Mouse (Mus musculus): Measurements from ENCODE around the gene Rfx5. TPM values are rescaled to one million over a fixed set of nuclear protein-coding genes. Genes with fewer than 3 reads are reported as not detected.

Rfx5 gene
- polyA plus RNA-seq, 1 experiment, result 0.45 TPM

DNA sequence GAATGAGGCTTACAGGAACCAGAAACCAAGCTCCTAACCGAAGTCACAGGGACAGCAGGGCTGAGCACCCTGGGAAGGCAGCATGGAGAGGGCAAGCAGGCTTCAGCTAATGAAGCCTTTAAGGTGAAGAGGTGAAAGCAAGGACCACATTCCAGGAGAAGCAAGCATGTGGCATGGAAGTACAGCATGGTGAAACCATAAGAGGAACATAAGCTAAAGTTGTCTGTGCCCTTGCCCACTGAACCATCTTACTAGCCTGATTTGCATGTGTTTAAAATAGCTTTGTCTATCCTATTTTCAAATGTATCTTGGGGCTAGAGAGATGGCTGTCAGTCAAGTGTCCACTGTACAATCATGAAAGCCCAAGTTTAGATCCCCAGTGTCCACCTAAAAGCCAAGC is 12.0 kb downstream of the Rfx5 start:
- Histone ChIP-seq H3K36me3 (replicated peaks; ENCODE audit: low read length) (no peaks in the 10 kb centered on the region), H3K27me3 (replicated peaks) (peaks cover 3% of the 10 kb centered on the region), H3K9me3 (no peaks in the 10 kb centered on the region), H3K4me3 (replicated peaks) (no peak overlapping the region), H3K4me1 (peaks cover 7% of the 10 kb centered on the region; the same call in 1 of the 2 replicates)
- no peak for TF ChIP-seq FLI1 (IDR thresholded peaks at IDR 0.05; ENCODE audit: low read length)
- no peak for TF ChIP-seq GATA1 (IDR thresholded peaks at IDR 0.05; ENCODE audit: borderline replicate concordance, low read length)

DNA sequence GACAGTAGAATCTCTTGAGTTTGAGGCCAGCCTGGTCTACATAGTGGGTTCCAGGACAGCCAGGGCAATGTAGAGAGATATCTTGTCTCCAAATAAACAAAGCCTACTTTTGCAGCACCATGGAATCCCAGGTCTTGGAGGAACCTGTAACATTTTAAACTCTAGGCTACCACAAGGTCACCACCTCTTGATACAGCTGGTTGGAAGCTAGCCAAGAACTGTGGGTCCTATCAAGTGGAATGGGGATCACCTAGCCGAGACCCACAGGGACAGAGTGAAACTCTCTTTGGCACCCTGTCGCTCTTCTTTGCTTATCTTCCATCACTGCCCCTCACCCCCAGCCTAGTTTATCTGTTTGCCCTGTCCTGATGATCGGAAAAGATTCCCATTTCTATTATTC is 18.7 kb downstream of the Rfx5 start:
- Histone ChIP-seq H3K4me3 (replicated peaks) (no peak overlapping the region), H3K4me1 (peaks cover 28% of the 10 kb centered on the region), H3K36me3 (replicated peaks; ENCODE audit: low read length) (peaks cover 7% of the 10 kb centered on the region), H3K9me3 (no peaks in the 10 kb centered on the region), H3K27me3 (replicated peaks) (no peaks in the 10 kb centered on the region)
- no peak for TF ChIP-seq GATA1 (IDR thresholded peaks at IDR 0.05; ENCODE audit: borderline replicate concordance, low read length)
- TF ChIP-seq FLI1 (IDR thresholded peaks at IDR 0.05; ENCODE audit: low read length), result no peak

DNA sequence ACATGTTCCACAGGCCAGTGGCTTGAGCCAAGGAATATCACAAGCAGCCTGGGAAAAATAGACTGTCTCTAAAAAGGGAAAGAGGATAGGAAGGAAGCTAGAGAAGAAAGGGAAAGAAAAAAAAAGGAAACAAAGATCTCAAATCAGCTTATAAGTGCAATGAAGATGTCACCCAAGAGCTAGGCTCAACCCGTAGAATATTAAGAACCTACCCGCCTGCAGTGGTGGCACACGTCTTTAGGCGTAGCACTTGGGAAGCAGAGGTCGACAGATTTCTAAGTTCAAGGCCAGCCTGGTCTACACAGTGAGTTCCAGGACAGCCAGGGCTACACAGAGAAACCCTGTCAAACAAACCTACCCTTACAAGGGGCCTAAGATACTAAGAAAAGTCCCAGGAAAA is 19.7 kb downstream of the Rfx5 start:
- Histone ChIP-seq H3K9me3 (no peaks in the 10 kb centered on the region), H3K36me3 (replicated peaks; ENCODE audit: low read length) (peaks cover 18% of the 10 kb centered on the region), H3K4me3 (replicated peaks) (peak overlapping the region; percentile 92), H3K27me3 (replicated peaks) (no peaks in the 10 kb centered on the region), H3K4me1 (peaks cover 33% of the 10 kb centered on the region)
- TF ChIP-seq GATA1 (IDR thresholded peaks at IDR 0.05; ENCODE audit: borderline replicate concordance, low read length), result no peak
- TF ChIP-seq FLI1 (IDR thresholded peaks at IDR 0.05; ENCODE audit: low read length), result no peak

DNA sequence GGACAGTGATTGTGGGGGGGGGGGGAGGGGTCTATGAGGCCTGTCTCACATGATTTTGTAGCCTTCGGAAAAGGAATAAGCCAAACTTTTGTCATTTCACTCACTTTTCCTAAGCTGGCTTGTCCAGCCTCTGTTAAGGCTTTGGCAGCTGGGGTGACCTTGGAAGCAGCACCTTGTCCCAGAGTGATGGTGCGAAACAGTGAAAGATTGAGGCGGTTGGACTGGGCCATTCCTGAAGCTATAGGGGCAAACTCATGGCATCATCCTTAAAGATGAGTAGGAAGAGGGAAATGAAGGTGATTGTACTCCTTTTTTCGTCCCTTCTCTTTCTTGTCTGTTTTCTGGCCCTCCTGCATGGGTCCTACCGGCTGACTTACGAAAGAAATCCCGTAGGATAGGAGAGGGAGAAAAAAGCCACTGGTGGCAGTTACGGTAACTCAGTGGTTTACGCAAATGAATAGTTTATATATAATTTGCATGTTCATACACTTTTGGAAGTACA is 20.2 kb downstream of the Rfx5 start:
- Histone ChIP-seq H3K4me3 (replicated peaks) (peak overlapping the region; percentile 92), H3K27me3 (replicated peaks) (no peaks in the 10 kb centered on the region), H3K9me3 (no peaks in the 10 kb centered on the region), H3K36me3 (replicated peaks; ENCODE audit: low read length) (peaks cover 21% of the 10 kb centered on the region), H3K4me1 (peaks cover 35% of the 10 kb centered on the region)
- no peak for TF ChIP-seq GATA1 (IDR thresholded peaks at IDR 0.05; ENCODE audit: borderline replicate concordance, low read length)
- no peak for TF ChIP-seq FLI1 (IDR thresholded peaks at IDR 0.05; ENCODE audit: low read length)

DNA sequence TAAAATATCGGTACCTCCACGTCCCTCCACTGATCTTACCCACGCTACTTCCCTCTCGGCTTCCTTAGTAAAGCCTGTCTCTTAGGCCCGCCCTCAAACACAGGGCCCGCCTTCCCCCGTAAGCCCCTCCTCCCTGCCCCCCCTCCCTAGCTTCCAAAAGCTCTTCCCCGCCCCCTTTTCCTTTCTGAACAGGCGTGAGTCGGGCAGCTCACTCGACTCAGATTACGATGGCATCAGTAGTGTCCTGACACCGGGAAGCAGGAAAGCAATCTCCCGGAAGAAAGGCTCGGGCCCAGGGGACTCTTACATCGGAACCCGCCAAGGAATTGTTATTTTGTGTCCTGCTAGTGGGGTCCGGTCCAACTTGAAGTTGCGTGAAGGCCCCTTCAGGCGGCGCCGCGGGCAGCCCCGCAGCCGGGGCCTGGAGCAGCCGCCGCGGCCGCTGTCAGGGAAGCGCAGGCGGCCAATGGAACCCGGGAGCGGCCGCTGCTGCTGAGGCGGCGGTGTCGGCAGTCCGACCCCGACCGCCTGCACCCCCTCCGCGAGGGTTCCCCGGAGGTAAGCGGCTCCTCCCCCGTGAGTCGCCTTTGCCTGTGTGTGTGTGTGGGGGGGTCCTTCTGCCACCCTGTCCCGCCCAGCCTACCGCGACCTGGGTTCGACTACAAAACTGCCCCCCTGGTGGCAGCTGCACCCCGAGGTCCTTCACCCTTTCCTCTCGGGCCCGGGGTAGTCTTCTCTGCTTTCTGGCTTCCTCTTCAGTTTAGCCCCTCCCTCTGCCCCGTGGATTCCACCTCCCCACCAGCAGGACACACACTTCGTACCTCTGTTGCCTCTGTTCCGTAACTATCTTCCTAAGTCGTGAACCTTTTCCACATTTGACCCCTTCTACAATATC is 20.9 kb downstream of the Rfx5 start, which contains the start of gene Pi4kb:
Gene Pi4kb (plus strand): TSS at position 204 of the 895 bp plus-strand sequence.
- Histone ChIP-seq H3K36me3 (replicated peaks; ENCODE audit: low read length) (peaks cover 25% of the 10 kb centered on the region), H3K4me1 (peaks cover 40% of the 10 kb centered on the region), H3K27me3 (replicated peaks) (no peaks in the 10 kb centered on the region), H3K9me3 (no peaks in the 10 kb centered on the region), H3K4me3 (replicated peaks) (peak within 1 kb of the TSS; percentile 92)
- TF ChIP-seq FLI1 (IDR thresholded peaks at IDR 0.05; ENCODE audit: low read length) (no peak), GATA1 (IDR thresholded peaks at IDR 0.05; ENCODE audit: borderline replicate concordance, low read length) (no peak)

DNA sequence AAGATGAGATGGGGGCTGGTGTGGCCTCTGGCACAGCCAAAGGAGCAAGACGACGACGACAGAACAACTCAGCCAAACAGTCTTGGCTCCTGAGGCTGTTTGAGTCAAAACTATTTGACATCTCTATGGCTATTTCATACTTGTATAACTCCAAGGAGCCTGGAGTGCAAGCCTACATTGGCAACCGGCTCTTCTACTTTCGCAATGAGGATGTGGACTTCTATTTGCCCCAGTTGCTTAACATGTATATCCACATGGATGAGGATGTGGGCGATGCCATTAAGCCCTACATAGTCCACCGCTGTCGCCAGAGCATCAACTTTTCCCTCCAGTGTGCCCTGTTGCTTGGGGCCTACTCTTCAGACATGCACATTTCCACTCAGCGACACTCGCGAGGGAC is 30.4 kb downstream of the Rfx5 start:
- TF ChIP-seq GATA1 (IDR thresholded peaks at IDR 0.05; ENCODE audit: borderline replicate concordance, low read length) (no peak), FLI1 (IDR thresholded peaks at IDR 0.05; ENCODE audit: low read length) (no peak)
- Histone ChIP-seq H3K4me1 (peaks cover 85% of the 10 kb centered on the region), H3K27me3 (replicated peaks) (no peaks in the 10 kb centered on the region), H3K9me3 (no peaks in the 10 kb centered on the region), H3K36me3 (replicated peaks; ENCODE audit: low read length) (peaks cover 78% of the 10 kb centered on the region), H3K4me3 (replicated peaks) (no peak overlapping the region)

DNA sequence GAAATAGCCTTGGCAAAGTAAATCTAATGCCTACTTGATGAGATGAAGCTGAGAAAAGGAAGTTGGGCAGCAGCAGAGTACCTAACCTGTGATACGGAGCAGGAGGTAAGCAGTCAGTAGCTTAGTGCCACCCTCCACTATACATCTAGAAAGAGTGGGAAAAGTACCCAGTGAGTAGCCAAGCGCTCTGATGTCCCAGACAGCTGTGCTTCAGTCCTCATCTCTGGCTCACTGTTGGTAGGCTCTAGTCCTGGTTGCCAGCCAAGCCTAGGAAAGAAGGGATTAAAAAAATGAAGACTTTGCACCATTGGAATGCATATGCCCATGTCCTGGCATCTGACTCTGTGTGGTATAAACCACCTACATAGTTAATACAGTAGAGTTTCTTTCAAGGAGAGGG is 31.6 kb downstream of the Rfx5 start:
- peaks cover 81% of the 10 kb centered on the region for H3K36me3 ChIP-seq (replicated peaks; ENCODE audit: low read length)
- no peaks in the 10 kb centered on the region for H3K27me3 ChIP-seq (replicated peaks)
- peaks cover 82% of the 10 kb centered on the region for H3K4me1 ChIP-seq
- no peak overlapping the region for H3K4me3 ChIP-seq (replicated peaks)
- TF ChIP-seq GATA1 (IDR thresholded peaks at IDR 0.05; ENCODE audit: borderline replicate concordance, low read length), result no peak
- TF ChIP-seq FLI1 (IDR thresholded peaks at IDR 0.05; ENCODE audit: low read length), result no peak
- H3K9me3 ChIP-seq, result no peaks in the 10 kb centered on the region

DNA sequence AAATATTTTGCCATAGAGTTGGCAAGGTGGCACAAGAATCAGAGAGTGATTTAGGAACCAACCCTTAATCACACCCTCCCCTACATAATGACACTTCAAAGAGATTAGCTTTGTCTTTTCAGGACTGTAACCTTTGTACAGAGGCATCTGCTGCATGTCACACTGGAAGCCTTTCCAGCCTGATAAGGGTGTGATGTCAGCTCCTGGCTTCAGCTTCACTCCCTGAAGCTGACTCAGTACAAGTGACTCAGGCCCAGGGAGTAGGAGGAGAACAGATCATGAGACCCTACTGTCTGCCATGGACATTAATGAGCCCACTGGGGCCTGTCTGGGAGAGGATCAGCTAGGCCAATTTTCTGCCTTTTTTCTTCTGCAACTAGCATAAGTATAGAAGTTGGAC is 33.7 kb downstream of the Rfx5 start:
- TF ChIP-seq FLI1 (IDR thresholded peaks at IDR 0.05; ENCODE audit: low read length) (no peak), GATA1 (IDR thresholded peaks at IDR 0.05; ENCODE audit: borderline replicate concordance, low read length) (peak; percentile 77; the same call in 2 of the 3 replicates)
- peaks cover 80% of the 10 kb centered on the region for H3K36me3 ChIP-seq (replicated peaks; ENCODE audit: low read length)

DNA sequence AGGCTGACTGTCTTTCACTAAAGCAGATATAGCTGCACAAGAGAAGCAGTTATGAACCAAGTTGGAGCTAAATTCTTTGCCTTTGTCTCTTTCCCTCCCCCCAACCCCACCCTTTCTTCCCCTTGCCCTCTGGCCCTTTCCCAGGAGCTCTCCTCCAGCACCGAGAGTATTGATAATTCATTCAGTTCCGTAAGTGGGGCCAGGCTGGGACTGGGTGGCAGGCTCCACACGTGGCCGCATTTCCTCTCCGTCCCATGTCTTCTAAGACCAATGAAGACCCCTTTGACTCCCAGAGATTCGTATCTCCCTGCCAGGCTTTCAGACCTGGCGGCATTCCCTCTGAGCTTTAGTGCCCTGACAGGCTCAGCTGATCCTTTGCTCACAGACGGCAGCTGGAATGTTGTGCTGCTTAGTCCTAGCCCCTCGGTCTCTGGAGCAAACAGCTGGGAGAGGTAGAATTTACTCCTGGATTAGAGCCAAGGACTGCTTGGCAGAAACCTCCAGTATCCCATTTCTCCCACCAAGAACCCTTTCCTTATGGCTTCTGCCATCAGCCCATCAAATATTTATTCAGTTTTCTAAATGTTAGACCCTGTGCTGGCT is 35.4 kb downstream of the Rfx5 start:
- Histone ChIP-seq H3K4me3 (replicated peaks) (no peak overlapping the region), H3K4me1 (peaks cover 52% of the 10 kb centered on the region), H3K9me3 (no peaks in the 10 kb centered on the region), H3K27me3 (replicated peaks) (no peaks in the 10 kb centered on the region), H3K36me3 (replicated peaks; ENCODE audit: low read length) (peaks cover 82% of the 10 kb centered on the region)
- TF ChIP-seq FLI1 (IDR thresholded peaks at IDR 0.05; ENCODE audit: low read length), result no peak
- no peak for TF ChIP-seq GATA1 (IDR thresholded peaks at IDR 0.05; ENCODE audit: borderline replicate concordance, low read length)

More for the DNA sequence above, 33.7 kb downstream of the Rfx5 start:
- Histone ChIP-seq H3K4me1 (peaks cover 64% of the 10 kb centered on the region), H3K9me3 (no peaks in the 10 kb centered on the region), H3K4me3 (replicated peaks) (peak overlapping the region; percentile 60), H3K27me3 (replicated peaks) (no peaks in the 10 kb centered on the region)

DNA sequence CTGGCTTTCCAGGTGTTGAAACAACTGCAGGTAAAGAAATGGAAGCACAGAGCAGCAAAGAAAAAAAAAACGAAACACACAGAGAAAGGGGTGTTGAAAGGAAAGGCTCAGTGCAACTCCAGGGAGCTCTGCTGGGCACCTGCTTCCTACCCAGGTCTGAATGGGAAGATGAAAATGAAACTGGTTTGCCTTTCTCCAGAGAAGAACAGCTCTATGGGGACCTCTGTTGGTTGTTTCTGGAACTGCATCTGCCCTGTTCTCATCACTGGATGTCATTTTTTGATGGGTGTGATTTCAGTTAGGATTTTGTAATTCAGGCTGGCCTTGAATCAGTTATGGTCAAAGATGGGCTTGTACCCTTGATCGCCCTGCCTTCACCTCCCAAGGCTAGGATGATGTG is 43.1 kb downstream of the Rfx5 start:
- Histone ChIP-seq H3K36me3 (replicated peaks; ENCODE audit: low read length) (peaks cover 98% of the 10 kb centered on the region), H3K4me3 (replicated peaks) (peak overlapping the region; percentile 38), H3K9me3 (no peaks in the 10 kb centered on the region), H3K27me3 (replicated peaks) (no peaks in the 10 kb centered on the region), H3K4me1 (peaks cover 43% of the 10 kb centered on the region)
- TF ChIP-seq FLI1 (IDR thresholded peaks at IDR 0.05; ENCODE audit: low read length), result no peak
- no peak for TF ChIP-seq GATA1 (IDR thresholded peaks at IDR 0.05; ENCODE audit: borderline replicate concordance, low read length)

All from megakaryocyte, embryonic 14.5 days (primary cell).